Mouse (Mus musculus) E14TG2a.4 (cell line): ENCODE data around the gene Sepsecs.

Experiments
- CTCF ChIP-seq: conservative IDR thresholded peaks from 2 replicates; pipeline ENCODE4 v1.5.1; 2014; ENCODE audit warnings: low read length
- NANOG ChIP-seq: IDR thresholded peaks from 2 replicates; pipeline ENCODE4 v1.6.1; 2014; ENCODE audit warnings: borderline replicate concordance, low read length, mixed read lengths
- POU5F1 ChIP-seq: IDR thresholded peaks from 2 replicates; pipeline ENCODE4 v1.6.1; 2014; ENCODE audit warnings: low read length, borderline replicate concordance

GRCm38 (mm10) chr5:52626092-52626491 lies 43.4 kb downstream of the Sepsecs start:
- TF ChIP-seq CTCF = no peak
- TF ChIP-seq POU5F1 = no peak
- TF ChIP-seq NANOG = no peak
